Mouse (Mus musculus) cerebellum, adult 8-10 months (tissue): ENCODE results near the gene Cd24a.

ENCODE experiments used
- DNase-seq: peaks from one replicate; pipeline ENCODE4 v3.0.0; 2022

The Cd24a gene

GRCm38 (mm10) chr10:43588470-43589177 is 10.5 kb downstream of the Cd24a start:
- no peak for DNase-seq

GRCm38 (mm10) chr10:43591477-43591876 is 13.4 kb downstream of the Cd24a start:
- no peak for DNase-seq

GRCm38 (mm10) chr10:43593182-43593581 is 15.1 kb downstream of the Cd24a start:
- no peak for DNase-seq

- DNase-seq = no peak
Measured at GRCm38 (mm10) chr10:43594187-43594586, 16.1 kb downstream of the Cd24a start.

GRCm38 (mm10) chr10:43594894-43595293 is 16.8 kb downstream of the Cd24a start:
- DNase-seq = no peak

- DNase-seq = no peak
Measured at GRCm38 (mm10) chr10:43598067-43598726, 20.1 kb downstream of the Cd24a start.

- DNase-seq = no peak
Measured at GRCm38 (mm10) chr10:43601039-43601438, 23.0 kb downstream of the Cd24a start.

GRCm38 (mm10) chr10:43601511-43602396 is 23.7 kb downstream of the Cd24a start:
- no peak for DNase-seq

GRCm38 (mm10) chr10:43603975-43604686 is 26.0 kb downstream of the Cd24a start:
- DNase-seq = no peak

- DNase-seq = no peak
Measured at GRCm38 (mm10) chr10:43604687-43605250, 26.7 kb downstream of the Cd24a start.

GRCm38 (mm10) chr10:43605901-43606300 is 27.8 kb downstream of the Cd24a start:
- DNase-seq = no peak

GRCm38 (mm10) chr10:43609507-43609906 is 31.4 kb downstream of the Cd24a start:
- no peak for DNase-seq

- no peak for DNase-seq
Measured at GRCm38 (mm10) chr10:43609958-43610357, 31.9 kb downstream of the Cd24a start.

GRCm38 (mm10) chr10:43611081-43611480 is 33.0 kb downstream of the Cd24a start:
- no peak for DNase-seq

- no peak for DNase-seq
Measured at GRCm38 (mm10) chr10:43619059-43619531, 41.0 kb downstream of the Cd24a start.

GRCm38 (mm10) chr10:43619939-43620338 is 41.9 kb downstream of the Cd24a start:
- no peak for DNase-seq

- DNase-seq = no peak
Measured at GRCm38 (mm10) chr10:43623510-43623909, 45.4 kb downstream of the Cd24a start.

- no peak for DNase-seq
Measured at GRCm38 (mm10) chr10:43624362-43624761, 46.3 kb downstream of the Cd24a start.

GRCm38 (mm10) chr10:43624791-43625398 is 46.8 kb downstream of the Cd24a start:
- no peak for DNase-seq

- DNase-seq = no peak
Measured at GRCm38 (mm10) chr10:43625578-43625977, 47.5 kb downstream of the Cd24a start.

- no peak for DNase-seq
Measured at GRCm38 (mm10) chr10:43629216-43629615, 51.1 kb downstream of the Cd24a start.

GRCm38 (mm10) chr10:43629857-43630256 is 51.8 kb downstream of the Cd24a start:
- DNase-seq = no peak
